ENCODE assay signal across 16 mouse cellular contexts in the genomic region with DNA sequence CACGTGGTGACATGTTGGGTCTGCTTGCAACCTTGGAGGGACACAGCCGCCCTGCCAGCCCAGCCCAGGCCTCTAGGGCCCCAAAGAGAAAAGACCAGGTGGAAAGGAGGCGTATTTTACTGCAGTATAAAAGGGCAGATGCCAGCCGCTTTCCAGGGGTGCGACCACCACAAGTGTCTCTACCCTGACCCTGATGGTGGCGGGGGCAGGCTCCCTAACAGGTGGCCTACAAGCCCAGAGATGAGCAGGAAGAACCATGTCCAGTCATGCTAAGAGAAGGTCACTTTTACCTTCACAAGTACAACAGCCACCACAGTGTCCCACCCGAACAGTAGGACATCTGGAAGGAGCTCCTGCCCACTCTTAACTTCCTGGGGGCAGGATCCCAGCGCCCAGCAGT. TPM values are rescaled to one million over a fixed set of nuclear protein-coding genes. Genes with fewer than 3 reads are reported as not detected.
DNase-seq lines count a peak whose midpoint lies in the region; ATAC-seq and TF ChIP-seq lines count a peak whose summit lies in the region.
"Had no signal": no experiment of that assay in that cellular context is flagged by ENCODE, and none has a peak within 500 bp of the region (broad histone marks: within the 10 kb centered on the region; RNA-seq: fewer than 3 reads in every experiment).

No protein-coding gene starts in this region.

- no peak for TF ChIP-seq EP300 in lung, postnatal 0 days (IDR thresholded peaks at IDR 0.05)

- H3K27me3 ChIP-seq in liver, embryonic 12.5 days (replicated peaks): no peaks in the 10 kb centered on the region
- no peaks in the 10 kb centered on the region for H3K27me3 ChIP-seq in lung, postnatal 0 days (replicated peaks; ENCODE audit: insufficient read depth, low read length)
- H3K27me3 ChIP-seq in myocyte (ENCODE audit: control insufficient read depth, insufficient read depth, insufficient read length): no peaks in the 10 kb centered on the region
- H3K27me3 ChIP-seq: CH12.LX, Patski had no signal

- H3K4me1 ChIP-seq in liver, embryonic 12.5 days: 0 out of 2 replicates have a peak, but pooled peaks cover 4% of the 10 kb centered on the region
- no peaks in the 10 kb centered on the region for H3K4me1 ChIP-seq in lung, postnatal 0 days (ENCODE audit: insufficient read depth, low read depth, low read length)
- peaks cover 10% of the 10 kb centered on the region for H3K4me1 ChIP-seq in embryonic fibroblast, embryonic 13.5 days (ENCODE audit: control insufficient read depth, insufficient read depth, low read length)

- no peak for TF ChIP-seq POLR2A in embryonic fibroblast, embryonic 13.5 days (IDR thresholded peaks at IDR 0.05; ENCODE audit: low read depth, low read length)
- TF ChIP-seq POLR2A in myocyte (IDR thresholded peaks at IDR 0.05; ENCODE audit: insufficient read length, low read depth): no peak

- no peak overlapping the region for H3ac ChIP-seq in myocyte (ENCODE audit: control insufficient read depth, insufficient read length)

- H3K79me2 ChIP-seq in myocyte (ENCODE audit: control insufficient read depth, insufficient read depth): peaks cover 4% of the 10 kb centered on the region

- no peak overlapping the region for H3K4me2 ChIP-seq in liver, embryonic 12.5 days
- no peak overlapping the region for H3K4me2 ChIP-seq in lung, postnatal 0 days (replicated peaks; ENCODE audit: low read depth, low read length)
- H3K4me2 ChIP-seq in myocyte (ENCODE audit: low read depth): peak overlapping the region; percentile 47

- H3K9ac ChIP-seq in liver, embryonic 12.5 days: no peak overlapping the region
- no peak overlapping the region for H3K9ac ChIP-seq in lung, postnatal 0 days (replicated peaks; ENCODE audit: low read depth)

- peak overlapping the region; percentile 8; the same call in 1 of the 2 replicates for H3K27ac ChIP-seq in liver, embryonic 12.5 days
- peak overlapping the region; percentile 76 for H3K27ac ChIP-seq in lung, postnatal 0 days (ENCODE audit: low read length)
- H3K27ac ChIP-seq in embryonic fibroblast, embryonic 13.5 days (ENCODE audit: insufficient read depth, low read length): peak overlapping the region; percentile 41

- TF ChIP-seq CTCF in lung, postnatal 0 days (IDR thresholded peaks at IDR 0.05): no peak
- TF ChIP-seq CTCF in embryonic fibroblast, embryonic 13.5 days (IDR thresholded peaks at IDR 0.05; ENCODE audit: borderline replicate concordance, insufficient read depth, low read length): no peak

- DNase-seq in liver: no peak
- DNase-seq in lung, postnatal 0 days (ENCODE audit: low spot score): no peak
- DNase-seq in lung, postnatal 36 days: no peak
- no peak for DNase-seq in kidney, postnatal 4 days
- DNase-seq in right cerebral cortex, postnatal 10 days (ENCODE audit: low spot score in 2 of 2): no peak
- DNase-seq: B cell, adult 2 months; cerebellum, adult 11 months; cerebellum, adult 11-12 months had no signal

- H3K9me3 ChIP-seq in liver, embryonic 12.5 days (replicated peaks): no peaks in the 10 kb centered on the region
- H3K9me3 ChIP-seq in lung, postnatal 0 days (ENCODE audit: low read length): no peaks in the 10 kb centered on the region
- H3K9me3 ChIP-seq: G1E had no signal

- no peak overlapping the region for H3K4me3 ChIP-seq in liver, embryonic 12.5 days
- H3K4me3 ChIP-seq in lung, postnatal 0 days (ENCODE audit: low read depth, low read length): no peak overlapping the region
- H3K4me3 ChIP-seq in embryonic fibroblast, embryonic 13.5 days (ENCODE audit: insufficient read depth, low read length): no peak overlapping the region
- H3K4me3 ChIP-seq in myocyte: no peak overlapping the region

- WGBS in liver, embryonic 12.5 days (ENCODE audit: insufficient replicate concordance): 90% methylated on average over 8 of the region's 8 CpGs
- 91% methylated on average over 8 of the region's 8 CpGs for WGBS in lung, postnatal 0 days

- peaks cover 90% of the 10 kb centered on the region for H3K36me3 ChIP-seq in liver, embryonic 12.5 days
- H3K36me3 ChIP-seq in lung, postnatal 0 days (ENCODE audit: insufficient read depth, low read length): peaks cover 16% of the 10 kb centered on the region; the same call in 1 of the 2 replicates
- peaks cover 25% of the 10 kb centered on the region for H3K36me3 ChIP-seq in myocyte (ENCODE audit: control insufficient read depth, insufficient read depth)

- ATAC-seq in liver, embryonic 12.5 days: no peak
- no peak for ATAC-seq in lung, postnatal 0 days
- ATAC-seq: activated CD4-positive, CD25-positive, alpha-beta regulatory T cell, adult 4 months; CD4-positive, CD25-positive, alpha-beta regulatory T cell, adult 4 months had no signal

TF ChIP-seq in myocyte, 11 proteins besides CTCF, POLR2A, EP300 and RAD21:
- peak in 2 of 3 experiments; percentile 54 to 72 for TF ChIP-seq MYOG (IDR thresholded peaks at IDR 0.05; ENCODE audit: control insufficient read depth in 1 of 3, insufficient read depth in 1 of 3, insufficient read length in 2 of 3, low read depth in 2 of 3)
- no peak for TF ChIP-seq REST (IDR thresholded peaks at IDR 0.05; ENCODE audit: insufficient read depth, insufficient read length)
- TF ChIP-seq E2F4 (IDR thresholded peaks at IDR 0.05; ENCODE audit: insufficient read depth): no peak
- TF ChIP-seq TCF12 (IDR thresholded peaks at IDR 0.05; ENCODE audit: insufficient read depth, poor library complexity, severe bottlenecking): no peak
- peak; percentile 40 for TF ChIP-seq POLR2AphosphoS2 (IDR thresholded peaks at IDR 0.05; ENCODE audit: insufficient read length, low read depth)
- TF ChIP-seq MAX (IDR thresholded peaks at IDR 0.05; ENCODE audit: low read depth): no peak
- TF ChIP-seq SRF (IDR thresholded peaks at IDR 0.05; ENCODE audit: control insufficient read depth, insufficient read length, low read depth): no peak
- TF ChIP-seq USF1 (IDR thresholded peaks at IDR 0.05; ENCODE audit: low read depth): no peak
- TF ChIP-seq TCF3 (IDR thresholded peaks at IDR 0.05; ENCODE audit: insufficient read length, low read depth): no peak
- no peak for TF ChIP-seq CEBPB (IDR thresholded peaks at IDR 0.05; ENCODE audit: insufficient read depth, poor library complexity, severe bottlenecking)
- peak in 1 of 3 experiments; percentile 64 for TF ChIP-seq MYOD1 (IDR thresholded peaks at IDR 0.05; ENCODE audit: control insufficient read depth in 1 of 3, insufficient read length in 2 of 3, low read depth in 2 of 3)

RNA-seq across cellular contexts. Expression of gene Mcat, which starts 12.0 kb away (rescaled TPM):
- polyA plus RNA-seq in liver, embryonic 12.5 days (2016; fragmentation: Nextera tagmentation; extraction: Ambion mirVana): 27.1 and 28.1 TPM in 2 replicates
- polyA plus RNA-seq in lung, postnatal 0 days (2015; fragmentation: Nextera tagmentation; extraction: Ambion mirVana): 22.8 and 24.7 TPM in 2 replicates
- 17.5 and 18.6 TPM in 2 replicates for polyA plus RNA-seq in embryonic fibroblast, embryonic 13.5 days (2011; ENCODE audit: insufficient read length, low read depth, missing spikeins)
- 55.9 TPM for polyA plus RNA-seq in myocyte (2012; fragmentation: generic; extraction: Trizol)

RNA-seq across cellular contexts. Expression of gene Tspo, which starts 12.2 kb away (rescaled TPM):
- 186 and 192 TPM in 2 replicates for polyA plus RNA-seq in liver, embryonic 12.5 days (2016; fragmentation: Nextera tagmentation; extraction: Ambion mirVana)
- 343 and 439 TPM in 2 replicates for polyA plus RNA-seq in lung, postnatal 0 days (2015; fragmentation: Nextera tagmentation; extraction: Ambion mirVana)
- 123 and 179 TPM in 2 replicates for polyA plus RNA-seq in embryonic fibroblast, embryonic 13.5 days (2011; ENCODE audit: insufficient read length, low read depth, missing spikeins)
- polyA plus RNA-seq in myocyte (2012; fragmentation: generic; extraction: Trizol): 937 TPM

RNA-seq across cellular contexts. Expression of gene Ttll12, which starts 19.4 kb away (rescaled TPM):
- polyA plus RNA-seq in liver, embryonic 12.5 days (2016; fragmentation: Nextera tagmentation; extraction: Ambion mirVana): 62.7 and 64.0 TPM in 2 replicates
- polyA plus RNA-seq in lung, postnatal 0 days (2015; fragmentation: Nextera tagmentation; extraction: Ambion mirVana): 12.3 TPM in 2 replicates
- polyA plus RNA-seq in embryonic fibroblast, embryonic 13.5 days (2011; ENCODE audit: insufficient read length, low read depth, missing spikeins): 26.1 and 34.6 TPM in 2 replicates
- 69.6 TPM for polyA plus RNA-seq in myocyte (2012; fragmentation: generic; extraction: Trizol)

RNA-seq across cellular contexts. Expression of gene Bik, which starts 48.9 kb away (rescaled TPM):
- polyA plus RNA-seq in liver, embryonic 12.5 days (2016; fragmentation: Nextera tagmentation; extraction: Ambion mirVana): 2.2 and 2.7 TPM in 2 replicates
- polyA plus RNA-seq in lung, postnatal 0 days (2015; fragmentation: Nextera tagmentation; extraction: Ambion mirVana): 33.8 and 34.6 TPM in 2 replicates
- polyA plus RNA-seq in embryonic fibroblast, embryonic 13.5 days (2011; ENCODE audit: insufficient read length, low read depth, missing spikeins): not detected in 2 replicates
- polyA plus RNA-seq in myocyte (2012; fragmentation: generic; extraction: Trizol): 1.3 TPM
- polyA plus RNA-seq: G1E had no signal

Comparison
In these comparisons a context has a peak if more than half of its experiments do, and no peak if none do; other contexts are left out.
1. H3K27ac ChIP-seq: peak in every context shown above with its lines; median percentile 76 in lung, postnatal 0 days; 41 in embryonic fibroblast, embryonic 13.5 days; 8 in liver, embryonic 12.5 days.